In genomic region chr17:24723881-24724180, GRCm38 (mm10) we compare ENCODE assay signal across 8 mouse cellular contexts. TPM values are rescaled to one million over a fixed set of nuclear protein-coding genes. Genes with fewer than 3 reads are reported as not detected.
DNase-seq lines count a peak whose midpoint lies in the region; ATAC-seq and TF ChIP-seq lines count a peak whose summit lies in the region.

No protein-coding gene starts in this region.

- H3K27ac ChIP-seq in kidney, postnatal 0 days: peak overlapping the region; percentile 91
- 0 out of 2 replicates have a peak overlapping the region, but pooled peaks have one; percentile 31 for H3K27ac ChIP-seq in forebrain, embryonic 11.5 days (ENCODE audit: low read depth, low read length)
- H3K27ac ChIP-seq in liver, adult 2 months (replicated peaks; ENCODE audit: insufficient read depth, low read depth, low read length): peak overlapping the region; percentile 92
- H3K27ac ChIP-seq in stomach, embryonic 14.5 days (ENCODE audit: low read length): peak overlapping the region; percentile 70; the same call in 1 of the 2 replicates

- TF ChIP-seq CTCF in kidney, postnatal 0 days (IDR thresholded peaks at IDR 0.05; ENCODE audit: low read depth): no peak
- no peak for TF ChIP-seq CTCF in liver, adult 2 months (IDR thresholded peaks at IDR 0.05; ENCODE audit: low read depth, low read length)

- ATAC-seq in kidney, postnatal 0 days (replicated peaks; ENCODE audit: low FRiP score, low read depth): no peak
- no peak for ATAC-seq in forebrain, embryonic 11.5 days (replicated peaks; ENCODE audit: low FRiP score)
- ATAC-seq in stomach, embryonic 14.5 days (ENCODE audit: insufficient number of reproducible peaks, insufficient read depth, low FRiP score, low read depth): peak; percentile 3; the same call in 1 of the 2 replicates

- peaks cover 8% of the 10 kb centered on the region; the same call in 1 of the 2 replicates for H3K79me2 ChIP-seq in liver, adult 2 months (ENCODE audit: control insufficient read depth, insufficient read depth, low read length)

- DNase-seq in kidney, postnatal 0 days (ENCODE audit: low spot score): peak; percentile 31
- DNase-seq in kidney, adult 8-10 months: no peak
- peak; percentile 36 for DNase-seq in MN1 (ENCODE audit: low spot score)
- DNase-seq in forebrain, embryonic 11.5 days (ENCODE audit: low spot score): no peak
- no peak for DNase-seq in liver, adult 2 months (ENCODE audit: extremely low read depth, low read depth, low spot score)
- DNase-seq in thymus, postnatal 10 days (ENCODE audit: low spot score in 2 of 2): no peak
- no peak for DNase-seq in frontal cortex, postnatal 36 days (ENCODE audit: low spot score in 2 of 2)

- peak overlapping the region; percentile 90 for H3K4me2 ChIP-seq in kidney, postnatal 0 days (ENCODE audit: low read length)
- peak overlapping the region; percentile 86 for H3K4me2 ChIP-seq in forebrain, embryonic 11.5 days (ENCODE audit: low read depth, low read length, severe bottlenecking)
- peak overlapping the region; percentile 47 for H3K4me2 ChIP-seq in stomach, embryonic 14.5 days (replicated peaks; ENCODE audit: low read depth, low read length)

- H3K9ac ChIP-seq in kidney, postnatal 0 days (ENCODE audit: low read depth, low read length): peak overlapping the region; percentile 92
- H3K9ac ChIP-seq in forebrain, embryonic 11.5 days (ENCODE audit: low read length): peak overlapping the region; percentile 86
- peak overlapping the region; percentile 95 for H3K9ac ChIP-seq in liver, adult 2 months (ENCODE audit: low read depth, low read length)
- H3K9ac ChIP-seq in stomach, embryonic 14.5 days (replicated peaks; ENCODE audit: low read depth, low read length): peak overlapping the region; percentile 65

- H3K36me3 ChIP-seq in kidney, postnatal 0 days (ENCODE audit: insufficient read depth, low read length): peaks cover 15% of the 10 kb centered on the region; the same call in 1 of the 2 replicates
- H3K36me3 ChIP-seq in forebrain, embryonic 11.5 days (ENCODE audit: control insufficient read depth, insufficient read depth, low read length): peaks cover 3% of the 10 kb centered on the region
- peaks cover 12% of the 10 kb centered on the region for H3K36me3 ChIP-seq in liver, adult 2 months (ENCODE audit: control insufficient read depth, insufficient read depth, low read length)
- H3K36me3 ChIP-seq in stomach, embryonic 14.5 days (ENCODE audit: control insufficient read depth, insufficient read depth, low read length): peaks cover 13% of the 10 kb centered on the region

- peaks cover 8% of the 10 kb centered on the region for H3K4me1 ChIP-seq in kidney, postnatal 0 days (replicated peaks; ENCODE audit: insufficient read depth, low read length)
- peaks cover 13% of the 10 kb centered on the region for H3K4me1 ChIP-seq in forebrain, embryonic 11.5 days (replicated peaks; ENCODE audit: control insufficient read depth, insufficient read depth, low read length)
- peaks cover 21% of the 10 kb centered on the region for H3K4me1 ChIP-seq in liver, adult 2 months (ENCODE audit: control insufficient read depth, insufficient read depth, low read length)
- H3K4me1 ChIP-seq in stomach, embryonic 14.5 days (ENCODE audit: control insufficient read depth, insufficient read depth, low read length): peaks cover 17% of the 10 kb centered on the region; the same call in 1 of the 2 replicates

- TF ChIP-seq POLR2A in liver, adult 2 months (IDR thresholded peaks at IDR 0.05; ENCODE audit: extremely low read depth, insufficient read depth, low read length): no peak

- WGBS in kidney, postnatal 0 days: 1% methylated on average over 15 of the region's 15 CpGs
- WGBS in forebrain, embryonic 11.5 days: 0% methylated on average over 15 of the region's 15 CpGs
- 0% methylated on average over 15 of the region's 15 CpGs for WGBS in liver, adult 2 months
- under 1% methylated on average over 15 of the region's 15 CpGs for WGBS in stomach, embryonic 14.5 days

- H3K4me3 ChIP-seq in kidney, postnatal 0 days (replicated peaks; ENCODE audit: low read depth, low read length): peak overlapping the region; percentile 88
- peak overlapping the region; percentile 84 for H3K4me3 ChIP-seq in forebrain, embryonic 11.5 days (ENCODE audit: low read depth, low read length)
- peak overlapping the region; percentile 93 for H3K4me3 ChIP-seq in liver, adult 2 months (ENCODE audit: insufficient read depth, low read depth, low read length)
- peak overlapping the region; percentile 71 for H3K4me3 ChIP-seq in stomach, embryonic 14.5 days (ENCODE audit: low read depth, low read length)

- no peaks in the 10 kb centered on the region for H3K9me3 ChIP-seq in kidney, postnatal 0 days (replicated peaks; ENCODE audit: low read length)
- no peaks in the 10 kb centered on the region for H3K9me3 ChIP-seq in forebrain, embryonic 11.5 days (ENCODE audit: control insufficient read depth, low read length)
- H3K9me3 ChIP-seq in stomach, embryonic 14.5 days (ENCODE audit: control insufficient read depth, low read depth, low read length): no peaks in the 10 kb centered on the region

- no peaks in the 10 kb centered on the region for H3K27me3 ChIP-seq in kidney, postnatal 0 days (ENCODE audit: insufficient read depth, low read length)
- H3K27me3 ChIP-seq in forebrain, embryonic 11.5 days (ENCODE audit: control insufficient read depth, insufficient read depth, low read length): no peaks in the 10 kb centered on the region
- H3K27me3 ChIP-seq in liver, adult 2 months (ENCODE audit: control insufficient read depth, insufficient read depth, low read length): no peaks in the 10 kb centered on the region
- no peaks in the 10 kb centered on the region for H3K27me3 ChIP-seq in stomach, embryonic 14.5 days (ENCODE audit: control insufficient read depth, insufficient read depth, low read length)

RNA-seq across cellular contexts. Expression of gene Ndufb10, which starts 0.4 kb away (rescaled TPM):
- polyA plus RNA-seq in kidney, postnatal 0 days (2015; fragmentation: Nextera tagmentation; extraction: Ambion mirVana): 417 and 419 TPM in 2 replicates
- 189 and 195 TPM in 2 replicates for polyA plus RNA-seq in forebrain, embryonic 11.5 days (2014; fragmentation: Nextera tagmentation; extraction: Ambion mirVana)
- 290 TPM in 2 replicates for total RNA-seq in liver, adult 2 months (2014; rRNA removed)
- 265 and 300 TPM in 2 replicates for polyA plus RNA-seq in liver, adult 2 months (2012; rRNA removed)
- polyA plus RNA-seq in stomach, embryonic 14.5 days (2014; fragmentation: Nextera tagmentation; extraction: Ambion mirVana): 226 and 259 TPM in 2 replicates

RNA-seq across cellular contexts. Expression of gene Rpl3l, which starts 3.8 kb away (rescaled TPM):
- 0.36 and 0.38 TPM in 2 replicates for polyA plus RNA-seq in kidney, postnatal 0 days (2015; fragmentation: Nextera tagmentation; extraction: Ambion mirVana)
- not detected in 2 replicates for polyA plus RNA-seq in forebrain, embryonic 11.5 days (2014; fragmentation: Nextera tagmentation; extraction: Ambion mirVana)
- total RNA-seq in liver, adult 2 months (2014; rRNA removed): 0.46 TPM in 1 of 2 replicates, not detected in the other
- polyA plus RNA-seq in liver, adult 2 months (2012; rRNA removed): not detected in 2 replicates
- polyA plus RNA-seq in stomach, embryonic 14.5 days (2014; fragmentation: Nextera tagmentation; extraction: Ambion mirVana): 0.26 TPM in 1 of 2 replicates, not detected in the other

RNA-seq across cellular contexts. Expression of gene Rps2, which starts 5.9 kb away (rescaled TPM):
- 1,452 and 1,460 TPM in 2 replicates for polyA plus RNA-seq in kidney, postnatal 0 days (2015; fragmentation: Nextera tagmentation; extraction: Ambion mirVana)
- polyA plus RNA-seq in forebrain, embryonic 11.5 days (2014; fragmentation: Nextera tagmentation; extraction: Ambion mirVana): 1,407 and 1,469 TPM in 2 replicates
- 802 and 1,081 TPM in 2 replicates for total RNA-seq in liver, adult 2 months (2014; rRNA removed)
- 2,199 and 2,424 TPM in 2 replicates for polyA plus RNA-seq in liver, adult 2 months (2012; rRNA removed)
- polyA plus RNA-seq in stomach, embryonic 14.5 days (2014; fragmentation: Nextera tagmentation; extraction: Ambion mirVana): 1,483 and 1,587 TPM in 2 replicates

RNA-seq across cellular contexts. Expression of gene Rnf151, which starts 6.0 kb away (rescaled TPM):
- polyA plus RNA-seq in kidney, postnatal 0 days (2015; fragmentation: Nextera tagmentation; extraction: Ambion mirVana): not detected in 2 replicates
- polyA plus RNA-seq in forebrain, embryonic 11.5 days (2014; fragmentation: Nextera tagmentation; extraction: Ambion mirVana): 0.36 and 0.81 TPM in 2 replicates
- not detected in 2 replicates for total RNA-seq in liver, adult 2 months (2014; rRNA removed)
- polyA plus RNA-seq in liver, adult 2 months (2012; rRNA removed): 0.19 TPM in 1 of 2 replicates, not detected in the other
- polyA plus RNA-seq in stomach, embryonic 14.5 days (2014; fragmentation: Nextera tagmentation; extraction: Ambion mirVana): not detected in 2 replicates

RNA-seq across cellular contexts. Expression of gene Msrb1, which starts 12.6 kb away (rescaled TPM):
- polyA plus RNA-seq in kidney, postnatal 0 days (2015; fragmentation: Nextera tagmentation; extraction: Ambion mirVana): 45.8 and 48.6 TPM in 2 replicates
- 21.3 and 21.6 TPM in 2 replicates for polyA plus RNA-seq in forebrain, embryonic 11.5 days (2014; fragmentation: Nextera tagmentation; extraction: Ambion mirVana)
- total RNA-seq in liver, adult 2 months (2014; rRNA removed): 184 and 192 TPM in 2 replicates
- 447 and 506 TPM in 2 replicates for polyA plus RNA-seq in liver, adult 2 months (2012; rRNA removed)
- 40.3 and 41.3 TPM in 2 replicates for polyA plus RNA-seq in stomach, embryonic 14.5 days (2014; fragmentation: Nextera tagmentation; extraction: Ambion mirVana)

Comparison
In these comparisons a context has a peak if more than half of its experiments do, and no peak if none do; other contexts are left out.
1. DNase-seq: peak in kidney, postnatal 0 days (single experiment) and MN1 (single experiment); none in kidney, adult 8-10 months (0 of 2), forebrain, embryonic 11.5 days (single experiment), liver, adult 2 months (single experiment), thymus, postnatal 10 days (0 of 2) and frontal cortex, postnatal 36 days (0 of 2).
2. H3K27ac ChIP-seq: peak in every context shown above with its lines; median percentile 92 in liver, adult 2 months; 91 in kidney, postnatal 0 days; 70 in stomach, embryonic 14.5 days; 31 in forebrain, embryonic 11.5 days.
3. Peak in every context shown above with its lines, with median percentiles within 50 percentile points of each other: H3K4me2 ChIP-seq, H3K4me3 ChIP-seq and H3K9ac ChIP-seq.